Mouse (Mus musculus) CH12.LX (cell line): ENCODE measurements at regions not wholly inside any gene's neighbourhood (a gene's known extent, or its start where the extent isn't known, plus 50 kb on each side); places are given as distances from the start of the nearest gene placed in this dataset.

Experiments used
- DNase-seq: peaks from one replicate; pipeline ENCODE4 v3.0.0-alpha.2; 2013; ENCODE audit errors: extremely low read depth
- H3K27ac ChIP-seq: 2 replicates; pipeline ENCODE4 v1.5.1; 2012; ENCODE audit warnings: low read depth, mild to moderate bottlenecking, control low read depth, moderate library complexity; ENCODE audit not compliant: insufficient read depth
- H3K27me3 ChIP-seq: replicated peaks from 2 replicates; pipeline ENCODE3; 2012; ENCODE audit warnings: inconsistent platforms
- H3K36me3 ChIP-seq, 2 experiments: replicated peaks in 1 of 2; 2 replicates each; pipeline versions ENCODE3 to v1.6.1; 2012; ENCODE audit warnings: inconsistent platforms in 1 of 2, low read length in 1 of 2, mild to moderate bottlenecking in 1 of 2, mixed read lengths in 1 of 2, moderate library complexity in 1 of 2; ENCODE audit not compliant: control insufficient read depth in 1 of 2, insufficient read depth in 1 of 2
- H3K4me1 ChIP-seq, 2 experiments: 2 replicates each; pipeline ENCODE4 v1.6.1; 2012; ENCODE audit warnings: inconsistent platforms in 1 of 2, moderate library complexity in 1 of 2; ENCODE audit not compliant: insufficient read depth in 2 of 2, control insufficient read depth in 1 of 2
- H3K4me2 ChIP-seq: 2 replicates; pipeline ENCODE4 v1.6.1; 2012; ENCODE audit warnings: low read depth, mild to moderate bottlenecking, control low read depth; ENCODE audit not compliant: poor library complexity, insufficient read depth, severe bottlenecking
- H3K4me3 ChIP-seq, 3 experiments: fragments of 150-350 bp in 1 of 3; sonication (generic) in 1 of 3; replicated peaks in 1 of 3; 2 replicates each; pipeline versions ENCODE3 to v1.5.1; 2011 to 2012; ENCODE audit warnings: low read depth in 2 of 3, low read length in 2 of 3, mild to moderate bottlenecking in 2 of 3, moderate library complexity in 2 of 3, control low read depth in 1 of 3, improper control_type of control experiment in 1 of 3, inconsistent platforms in 1 of 3, mixed read lengths in 1 of 3; ENCODE audit not compliant: poor library complexity in 1 of 3
- H3K79me2 ChIP-seq: replicated peaks from 2 replicates; pipeline ENCODE4 v1.6.1; 2012; ENCODE audit warnings: mild to moderate bottlenecking, moderate library complexity; ENCODE audit not compliant: control insufficient read depth, poor library complexity, insufficient read depth, severe bottlenecking; ENCODE audit errors: extremely low read depth
- H3K9ac ChIP-seq: 2 replicates; pipeline ENCODE4 v1.6.1; 2012; ENCODE audit warnings: low read depth, mild to moderate bottlenecking, control low read depth, moderate library complexity; ENCODE audit not compliant: insufficient read depth
- H3K9me3 ChIP-seq: replicated peaks from 2 replicates; pipeline ENCODE3; 2012; ENCODE audit warnings: low read length, inconsistent platforms, mixed read lengths
- CHD2 ChIP-seq: IDR thresholded peaks from 2 replicates; pipeline ENCODE4 v1.6.1; 2011; ENCODE audit warnings: low read length, improper control_type of control experiment
- CTCF ChIP-seq, 2 experiments: IDR thresholded peaks in 1 of 2; conservative IDR thresholded peaks in 1 of 2; 2 replicates each; pipeline ENCODE4 v1.5.1; 2011 to 2012; ENCODE audit warnings: low read depth in 2 of 2, low read length in 2 of 2, improper control_type of control experiment in 1 of 2, inconsistent platforms in 1 of 2, mild to moderate bottlenecking in 1 of 2, moderate library complexity in 1 of 2
- E2F4 ChIP-seq: IDR thresholded peaks from 2 replicates; pipeline ENCODE4 v1.6.1; 2011; ENCODE audit warnings: low read depth, low read length, improper control_type of control experiment; ENCODE audit not compliant: insufficient replicate concordance
- ELF1 ChIP-seq: IDR thresholded peaks from 2 replicates; pipeline ENCODE4 v1.6.1; 2014; ENCODE audit warnings: low read depth, mild to moderate bottlenecking, inconsistent platforms, low read length, improper control_type of control experiment
- EP300 ChIP-seq: IDR thresholded peaks from 2 replicates; pipeline ENCODE4 v1.6.1; 2011; ENCODE audit warnings: low read length, improper control_type of control experiment
- GABPA ChIP-seq: IDR thresholded peaks from 2 replicates; pipeline ENCODE4 v1.6.1; 2012; ENCODE audit warnings: low read depth, low read length, improper control_type of control experiment, inconsistent platforms; ENCODE audit not compliant: insufficient replicate concordance
- IRF4 ChIP-seq: IDR thresholded peaks from 2 replicates; pipeline ENCODE4 v1.6.1; 2014; ENCODE audit warnings: low read depth, mild to moderate bottlenecking, inconsistent platforms, low read length, improper control_type of control experiment
- JUN ChIP-seq: IDR thresholded peaks from 2 replicates; pipeline ENCODE4 v1.6.1; 2011; ENCODE audit warnings: low read depth, mild to moderate bottlenecking, low read length, improper control_type of control experiment, moderate library complexity; ENCODE audit not compliant: insufficient read depth
- KAT2A ChIP-seq: IDR thresholded peaks from 2 replicates; pipeline ENCODE4 v1.6.1; 2012; ENCODE audit warnings: low read length, improper control_type of control experiment, inconsistent platforms; ENCODE audit not compliant: insufficient replicate concordance
- MAX ChIP-seq: IDR thresholded peaks from 2 replicates; pipeline ENCODE4 v1.6.1; 2011; ENCODE audit warnings: low read length, improper control_type of control experiment
- MAZ ChIP-seq: IDR thresholded peaks from 2 replicates; pipeline ENCODE4 v1.6.1; 2012; ENCODE audit warnings: low read depth, mild to moderate bottlenecking, inconsistent platforms, low read length, improper control_type of control experiment, moderate library complexity
- MEF2A ChIP-seq: IDR thresholded peaks from 2 replicates; pipeline ENCODE4 v1.6.1; 2014; ENCODE audit warnings: low read depth, mild to moderate bottlenecking, inconsistent platforms, low read length, improper control_type of control experiment, borderline replicate concordance
- MXI1 ChIP-seq: IDR thresholded peaks from 2 replicates; pipeline ENCODE4 v1.6.1; 2011; ENCODE audit warnings: mild to moderate bottlenecking, low read depth, low read length, improper control_type of control experiment
- MYC ChIP-seq: IDR thresholded peaks from 2 replicates; pipeline ENCODE4 v1.6.1; 2011; ENCODE audit warnings: low read depth, mild to moderate bottlenecking, improper control_type of control experiment, low read length
- NELFE ChIP-seq: IDR thresholded peaks from 2 replicates; pipeline ENCODE4 v1.6.1; 2011; ENCODE audit warnings: low read depth, low read length, improper control_type of control experiment
- NRF1 ChIP-seq: IDR thresholded peaks from 2 replicates; pipeline ENCODE4 v1.6.1; 2014; ENCODE audit warnings: low read depth, mild to moderate bottlenecking, inconsistent platforms, low read length, improper control_type of control experiment, moderate library complexity
- PAX5 ChIP-seq: IDR thresholded peaks from 2 replicates; pipeline ENCODE4 v1.6.1; 2012; ENCODE audit warnings: low read length, inconsistent platforms, mixed read lengths
- POLR2A ChIP-seq: IDR thresholded peaks from 2 replicates; pipeline ENCODE4 v1.6.1; 2011; ENCODE audit warnings: low read depth, mild to moderate bottlenecking, improper control_type of control experiment, low read length
- RAD21 ChIP-seq: IDR thresholded peaks from 2 replicates; pipeline ENCODE4 v1.6.1; 2011; ENCODE audit warnings: low read depth, mild to moderate bottlenecking, low read length, improper control_type of control experiment, moderate library complexity
- RCOR1 ChIP-seq: conservative IDR thresholded peaks from 2 replicates; pipeline ENCODE4 v1.6.1; 2012; ENCODE audit warnings: low read depth, mild to moderate bottlenecking, inconsistent platforms, low read length, improper control_type of control experiment
- SIN3A ChIP-seq: IDR thresholded peaks from 2 replicates; pipeline ENCODE4 v1.6.1; 2012; ENCODE audit warnings: low read length, improper control_type of control experiment, inconsistent platforms
- SMC3 ChIP-seq: IDR thresholded peaks from 2 replicates; pipeline ENCODE4 v1.6.1; 2011; ENCODE audit warnings: low read depth, low read length, improper control_type of control experiment
- TBP ChIP-seq: conservative IDR thresholded peaks from 2 replicates; pipeline ENCODE4 v1.6.1; 2011; ENCODE audit warnings: low read depth, low read length, improper control_type of control experiment
- TCF12 ChIP-seq: IDR thresholded peaks from 2 replicates; pipeline ENCODE4 v1.6.1; 2014; ENCODE audit warnings: low read depth, mild to moderate bottlenecking, inconsistent platforms, low read length, improper control_type of control experiment
- USF1 ChIP-seq: IDR thresholded peaks from 2 replicates; pipeline ENCODE4 v1.6.1; 2014; ENCODE audit warnings: low read depth, mild to moderate bottlenecking, inconsistent platforms, low read length, improper control_type of control experiment
- USF2 ChIP-seq: conservative IDR thresholded peaks from 2 replicates; pipeline ENCODE4 v1.6.1; 2011; ENCODE audit warnings: low read depth, low read length, improper control_type of control experiment
- ZC3H11A ChIP-seq: IDR thresholded peaks from 2 replicates; pipeline ENCODE4 v1.6.1; 2012; ENCODE audit warnings: low read depth, mild to moderate bottlenecking, inconsistent platforms, low read length, improper control_type of control experiment
- ZMIZ1 ChIP-seq: IDR thresholded peaks from 2 replicates; pipeline ENCODE4 v1.6.1; 2012; ENCODE audit warnings: low read depth, mild to moderate bottlenecking, inconsistent platforms, low read length, improper control_type of control experiment
- dilution Hi-C: fragments of 300-500 bp; cut with MboI; formaldehyde crosslinking; loops from 2 replicates; pipeline ENCODE4 v1.14.3; 2020; ENCODE audit warnings: low sequenced_read_pairs; ENCODE audit not compliant: extremely low pct_unique_long_range_greater_than_20kb, extremely low pct_ligation_motif_present
- in situ Hi-C: fragments of 300-500 bp; cut with MboI; formaldehyde crosslinking; loops from 3 replicates; pipeline ENCODE4 v1.14.3; 2019; ENCODE audit warnings: low sequenced_read_pairs, low pct_ligation_motif_present, low pct_unique_long_range_greater_than_20kb, mixed read lengths

GRCm38 (mm10) chr9:122531806-122532205 lies 180.4 kb downstream of the Abhd5 start:
- no peaks in the 10 kb centered on the region for H3K9me3 ChIP-seq
- no peak overlapping the region for H3K4me3 ChIP-seq
- dilution Hi-C loops (no loop called here), in situ Hi-C loops (no loop called here)
- H3K4me2 ChIP-seq = no peak overlapping the region
- H3K9ac ChIP-seq = no peak overlapping the region
- peaks cover 45% of the 10 kb centered on the region for H3K27me3 ChIP-seq
- H3K36me3 ChIP-seq = no peaks in the 10 kb centered on the region
- TF ChIP-seq TCF12 (no peak), NELFE (no peak), PAX5 (no peak), RCOR1 (no peak), MXI1 (no peak), JUN (no peak), SIN3A (no peak), CTCF (conservative IDR thresholded peaks at IDR 0.05 in 1 of 2, IDR thresholded peaks at IDR 0.05 in 1 of 2; ENCODE audit: low read depth in 2 of 2, low read length in 2 of 2) (no peak), MYC (no peak), USF2 (no peak), E2F4 (no peak), RAD21 (no peak), EP300 (no peak), ELF1 (no peak), SMC3 (no peak), GABPA (no peak), USF1 (no peak), MEF2A (no peak), KAT2A (no peak), NRF1 (no peak)
- H3K79me2 ChIP-seq = no peaks in the 10 kb centered on the region
- no peaks in the 10 kb centered on the region for H3K4me1 ChIP-seq
- no peak overlapping the region for H3K27ac ChIP-seq
- no peak for DNase-seq

- no peaks in the 10 kb centered on the region for H3K79me2 ChIP-seq
- DNase-seq = no peak
- H3K27ac ChIP-seq = no peak overlapping the region
- no peak overlapping the region for H3K9ac ChIP-seq
- TF ChIP-seq ZC3H11A = no peak
- TF ChIP-seq NELFE = no peak
- TF ChIP-seq E2F4 = no peak
- TF ChIP-seq ZMIZ1 = no peak
- TF ChIP-seq USF2 = no peak
- TF ChIP-seq POLR2A = no peak
- no peak for TF ChIP-seq ELF1
- TF ChIP-seq MAZ = no peak
- no peak for TF ChIP-seq MEF2A
- TF ChIP-seq CTCF (conservative IDR thresholded peaks at IDR 0.05 in 1 of 2, IDR thresholded peaks at IDR 0.05 in 1 of 2; ENCODE audit: low read depth in 2 of 2, low read length in 2 of 2) = no peak
- TF ChIP-seq TBP = no peak
- TF ChIP-seq CHD2 = no peak
- TF ChIP-seq KAT2A = no peak
- TF ChIP-seq MXI1 = no peak
- TF ChIP-seq IRF4 = no peak
- TF ChIP-seq NRF1 = no peak
- TF ChIP-seq MAX = no peak
- no peak for TF ChIP-seq SMC3
- H3K4me3 ChIP-seq = no peak overlapping the region
- in situ Hi-C loops = no loop called here
- dilution Hi-C loops = no loop called here
- peaks cover 37% of the 10 kb centered on the region for H3K27me3 ChIP-seq
- no peak overlapping the region for H3K4me2 ChIP-seq
- no peaks in the 10 kb centered on the region for H3K36me3 ChIP-seq
- H3K9me3 ChIP-seq = no peaks in the 10 kb centered on the region
- H3K4me1 ChIP-seq = no peaks in the 10 kb centered on the region
Observed at GRCm38 (mm10) chr9:122534121-122534814, 182.9 kb downstream of the Abhd5 start.
